Mouse (Mus musculus) induced T-regulatory cell, adult 2 months (primary cell): ENCODE measurements around the gene Timm13.

Experiments used
- DNase-seq: peaks from one replicate; pipeline ENCODE4 v3.0.0-alpha.2; 2012; ENCODE audit warnings: low read depth

Gene Timm13

GRCm38 (mm10) chr10:80900318-80901247, at the start of gene Timm13:
Gene Timm13 (minus strand): TSS chr10:80900969.
- DNase-seq: peak; percentile 99

- DNase-seq: no peak
Measured at GRCm38 (mm10) chr10:80950314-80950713, 49.5 kb upstream of the Timm13 start.

DNA sequence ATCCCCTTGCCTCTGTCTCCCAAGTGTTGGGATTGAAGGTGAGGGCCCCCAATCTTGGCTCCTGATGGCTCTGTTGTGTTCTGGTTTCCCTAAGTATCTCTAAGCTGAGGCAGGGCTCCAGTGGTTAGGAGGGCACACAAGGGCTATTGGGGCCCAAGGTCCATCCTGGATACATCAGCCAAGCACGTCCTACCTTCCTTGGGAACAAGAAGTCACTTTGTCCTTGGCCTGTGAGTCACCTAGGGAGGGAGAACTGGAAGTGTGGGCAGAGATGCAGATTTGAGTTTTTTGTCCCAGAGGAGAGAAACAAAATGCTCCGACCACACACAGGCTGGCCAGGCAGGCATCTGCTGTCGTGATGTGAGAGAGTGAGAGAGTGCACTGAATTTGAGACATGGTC, 48.3 kb upstream of the Timm13 start:
- no peak for DNase-seq

DNA sequence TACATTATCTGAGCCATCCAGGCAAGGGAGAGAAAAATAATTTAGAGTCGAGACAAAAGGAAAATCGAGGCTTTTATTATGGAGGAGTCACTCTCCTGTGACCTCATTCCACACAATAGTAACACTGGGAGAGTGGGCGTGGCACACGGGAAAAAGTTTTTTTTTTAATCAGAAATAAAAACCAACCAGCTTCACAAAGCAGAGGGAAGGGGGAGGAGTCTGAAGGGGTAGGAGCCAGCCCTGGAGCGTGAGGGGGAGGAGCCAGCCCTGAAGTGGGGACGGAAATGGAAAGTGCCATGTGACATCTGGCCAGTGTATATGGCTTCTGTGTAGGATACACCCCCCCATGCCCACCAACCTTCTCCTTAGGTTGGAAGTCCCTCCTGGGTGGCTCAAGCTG, 47.8 kb upstream of the Timm13 start:
- no peak for DNase-seq

DNA sequence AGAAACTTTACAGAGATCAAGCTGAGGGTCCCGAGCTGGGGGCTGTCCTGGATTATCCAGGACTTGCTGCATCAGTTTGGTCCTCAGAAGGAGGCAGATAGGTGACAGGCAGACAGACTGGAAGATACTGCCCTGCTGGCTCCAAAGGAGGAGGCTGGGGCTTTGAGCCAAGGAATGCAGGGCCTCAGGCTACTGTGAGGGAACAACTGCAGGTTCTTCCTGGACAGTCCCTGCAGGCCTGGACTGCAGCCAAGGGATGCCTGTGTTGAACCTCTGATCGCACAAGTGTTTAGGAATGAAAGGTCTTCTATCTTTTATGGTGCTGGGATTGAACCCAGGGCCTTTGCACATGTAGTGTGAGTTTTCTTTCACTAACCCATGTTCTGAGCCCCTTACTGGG, 47.0 kb upstream of the Timm13 start:
- no peak for DNase-seq

- DNase-seq: peak; percentile 54
Measured at GRCm38 (mm10) chr10:80946684-80947437, 46.1 kb upstream of the Timm13 start.

DNA sequence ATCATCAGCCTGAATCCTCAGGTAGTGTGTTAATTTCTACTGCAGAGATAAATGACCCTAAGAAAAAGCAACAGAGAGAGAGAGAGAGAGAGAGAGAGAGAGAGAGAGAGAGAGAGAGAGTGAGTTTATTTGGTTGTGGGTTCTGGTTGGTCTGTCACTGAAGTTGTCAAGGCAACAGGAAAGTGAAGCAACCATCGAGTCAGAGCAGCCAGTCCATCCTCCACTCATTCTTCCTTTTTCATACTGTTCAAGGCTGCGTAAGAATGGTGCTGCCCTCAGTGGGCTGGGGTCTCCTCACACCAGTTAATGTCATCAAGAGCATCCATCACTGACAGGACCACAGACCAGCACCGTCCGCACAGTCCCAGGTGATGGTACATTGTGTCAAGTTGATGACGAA, 43.5 kb upstream of the Timm13 start:
- no peak for DNase-seq

GRCm38 (mm10) chr10:80943701-80944100, 42.9 kb upstream of the Timm13 start:
- no peak for DNase-seq

DNA sequence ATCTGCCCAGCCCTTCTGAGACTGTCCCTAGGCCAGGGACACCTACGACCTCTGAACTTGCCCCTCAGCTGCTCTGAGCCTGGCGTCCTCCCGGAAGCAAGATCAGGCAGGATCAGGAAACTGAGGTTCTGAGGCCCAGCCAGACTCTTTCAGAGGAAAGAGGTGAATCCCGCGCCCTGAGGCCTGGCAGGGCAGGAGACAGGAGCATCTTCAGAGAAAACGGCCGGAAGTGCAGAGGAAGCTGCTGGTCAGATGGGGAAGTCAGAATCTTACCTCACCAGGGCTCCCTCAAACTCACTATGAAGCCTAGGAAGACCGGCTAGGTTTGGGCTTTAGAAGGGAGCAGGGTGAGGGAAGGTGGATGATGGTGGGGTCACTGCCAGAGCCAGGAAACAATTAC, 42.1 kb upstream of the Timm13 start:
- DNase-seq: no peak

- no peak for DNase-seq
Measured at GRCm38 (mm10) chr10:80940988-80941347, 40.2 kb upstream of the Timm13 start.

DNA sequence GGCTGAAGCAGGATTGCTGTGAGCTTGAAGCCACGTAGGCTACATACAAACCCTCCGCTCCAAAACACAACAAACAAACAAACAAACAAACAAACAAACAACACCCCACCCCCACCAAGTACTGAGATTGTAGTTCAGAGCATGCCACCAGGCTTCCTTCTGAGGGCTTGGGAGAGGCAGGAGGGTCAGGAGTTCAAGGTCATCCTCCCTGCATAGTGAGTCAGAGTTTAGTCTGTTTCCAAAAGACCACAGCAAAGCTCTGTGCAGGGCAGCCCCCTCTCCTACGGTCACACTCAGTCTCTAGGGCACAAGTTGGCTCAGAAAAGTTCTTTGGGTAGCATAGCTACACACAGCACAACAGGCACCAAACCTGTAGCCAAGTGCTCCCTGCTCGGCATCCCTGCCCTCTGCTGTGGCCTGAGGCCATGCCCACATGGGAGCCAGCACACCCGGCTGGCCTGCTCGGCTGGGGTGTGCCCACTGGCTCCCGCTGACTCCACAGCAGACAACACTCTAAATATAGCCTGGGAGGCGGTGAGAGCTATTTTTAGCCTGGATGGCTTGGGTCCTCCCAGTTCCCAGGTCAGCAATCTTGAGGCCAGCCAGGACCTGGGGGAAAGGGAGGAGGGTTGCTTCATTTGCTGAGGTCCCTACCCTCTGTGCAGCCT, 39.7 kb upstream of the Timm13 start:
- peak; percentile 46 for DNase-seq

DNA sequence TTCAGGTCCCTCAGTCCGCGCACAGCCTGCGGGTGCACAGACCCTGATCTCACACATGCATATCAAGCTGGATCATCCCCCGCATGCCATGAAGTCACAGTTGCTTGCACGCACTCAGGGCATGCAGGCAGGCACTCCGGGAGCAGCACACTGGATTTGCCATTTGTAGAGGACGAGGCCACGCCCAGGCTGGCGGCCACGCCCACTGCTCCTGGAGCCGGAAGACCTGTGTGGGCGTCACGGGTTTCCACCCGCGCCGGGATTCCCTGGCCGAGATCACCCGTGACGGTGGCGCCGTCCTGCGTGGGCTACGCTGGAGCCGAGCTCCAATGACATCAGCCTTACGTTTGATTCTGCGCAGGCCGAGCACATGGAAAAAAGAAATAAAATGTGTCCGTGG, 38.9 kb upstream of the Timm13 start:
- DNase-seq: peak; percentile 94

DNA sequence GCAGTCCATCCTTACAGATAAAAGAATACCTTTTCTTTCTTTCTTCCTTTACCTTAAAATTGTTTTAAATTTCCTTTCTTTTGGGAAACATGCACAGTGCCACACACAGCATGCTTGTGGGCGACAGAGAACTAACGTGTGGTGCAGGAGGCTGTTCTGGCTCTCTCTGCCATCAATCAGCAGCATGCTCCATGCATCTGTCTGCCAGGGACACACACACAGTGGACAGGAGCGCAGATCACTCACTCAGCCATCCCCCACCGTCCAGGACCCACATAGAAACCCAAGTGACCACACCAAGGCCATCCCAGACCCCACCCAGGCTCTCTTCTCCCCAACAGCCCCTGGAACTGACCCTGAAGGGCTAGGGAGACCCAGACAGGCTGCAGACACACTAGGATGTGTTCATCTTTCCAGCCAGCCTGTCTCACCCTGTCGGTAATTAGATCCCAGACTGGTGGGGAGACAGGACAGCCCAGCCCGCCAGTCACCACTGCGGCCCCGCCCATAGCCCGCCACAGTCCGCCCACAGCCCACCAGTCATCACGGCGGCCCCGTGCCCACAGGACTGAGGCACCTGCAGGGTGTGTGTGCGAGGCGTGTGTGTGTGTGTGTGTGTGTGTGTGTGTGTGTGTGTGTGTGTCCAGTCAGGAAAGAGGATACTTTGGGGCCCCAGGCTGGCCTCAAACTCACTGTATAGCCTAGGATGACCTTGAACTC, 38.2 kb upstream of the Timm13 start:
- peak; percentile 72 for DNase-seq

GRCm38 (mm10) chr10:80937646-80938045, 36.9 kb upstream of the Timm13 start:
- DNase-seq: peak; percentile 61

DNA sequence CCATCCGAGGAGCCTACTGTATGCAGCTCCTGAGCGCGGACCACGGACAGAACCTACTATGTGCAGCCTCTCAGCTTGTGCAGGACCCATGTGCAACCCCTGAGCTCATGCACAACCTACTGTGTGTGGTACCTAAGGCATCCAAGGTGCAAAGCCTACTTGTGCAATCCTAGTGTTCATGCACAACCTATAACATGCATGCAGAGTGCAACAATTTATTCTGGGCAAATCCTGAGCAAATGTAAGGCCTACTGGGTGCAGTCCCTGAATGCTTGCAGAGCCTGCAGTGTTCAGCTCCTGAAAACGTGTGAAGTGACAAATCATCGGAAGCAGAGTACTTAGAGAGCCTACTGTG, 36.0 kb upstream of the Timm13 start:
- no peak for DNase-seq

DNA sequence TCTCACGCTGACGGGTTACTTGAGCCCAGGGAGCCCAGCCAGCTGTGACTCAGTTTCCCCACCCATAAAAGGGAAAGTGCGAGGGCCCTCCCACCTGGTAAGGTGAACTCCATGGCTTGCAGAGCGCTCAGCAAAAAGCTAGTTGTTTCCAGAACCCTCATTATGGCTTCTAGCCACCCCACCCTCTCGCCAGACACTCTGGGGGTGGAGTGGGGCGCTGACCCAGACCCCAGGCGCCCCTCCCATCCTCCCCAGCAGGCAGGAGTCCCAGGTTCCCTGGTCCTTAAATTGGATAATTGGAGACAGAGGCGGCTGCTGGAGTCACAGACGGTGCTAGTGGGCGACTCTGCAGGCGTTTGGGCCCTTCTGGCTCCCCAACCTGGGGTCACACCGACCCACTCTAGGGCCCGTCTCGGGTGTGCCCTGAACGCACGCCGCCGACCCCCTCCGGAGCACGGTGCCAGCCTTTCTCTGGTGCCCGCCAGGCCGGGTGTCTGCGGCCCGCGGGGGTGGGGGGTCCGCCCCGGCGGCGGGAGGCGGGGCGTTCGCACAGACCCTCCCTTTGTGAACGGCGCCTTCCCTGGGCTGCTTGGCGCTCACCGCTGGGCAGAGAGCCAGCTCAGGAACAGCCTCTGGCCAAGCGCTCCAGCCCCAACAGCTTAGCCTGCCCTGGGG, 35.5 kb upstream of the Timm13 start:
- DNase-seq: peak; percentile 49

DNA sequence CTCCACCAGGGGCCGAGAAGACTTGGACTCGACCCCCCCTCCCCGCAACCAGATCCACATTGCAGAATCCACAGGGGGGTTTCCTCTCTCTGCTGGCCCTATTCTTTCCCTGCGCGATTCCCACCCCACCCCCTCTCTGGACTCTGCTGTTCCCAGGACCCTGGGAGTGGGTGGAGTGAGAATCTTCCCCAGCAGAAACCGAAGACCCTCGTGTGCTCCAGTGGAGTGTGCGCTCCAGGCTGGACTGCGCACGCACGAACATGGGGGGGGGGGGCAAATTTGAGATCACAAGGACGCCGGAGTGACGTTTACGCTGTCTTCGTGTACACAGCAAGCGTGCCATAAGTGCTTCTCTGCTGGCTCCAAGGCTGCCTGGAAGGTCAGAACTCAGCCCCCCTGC, 34.9 kb upstream of the Timm13 start:
- no peak for DNase-seq

DNA sequence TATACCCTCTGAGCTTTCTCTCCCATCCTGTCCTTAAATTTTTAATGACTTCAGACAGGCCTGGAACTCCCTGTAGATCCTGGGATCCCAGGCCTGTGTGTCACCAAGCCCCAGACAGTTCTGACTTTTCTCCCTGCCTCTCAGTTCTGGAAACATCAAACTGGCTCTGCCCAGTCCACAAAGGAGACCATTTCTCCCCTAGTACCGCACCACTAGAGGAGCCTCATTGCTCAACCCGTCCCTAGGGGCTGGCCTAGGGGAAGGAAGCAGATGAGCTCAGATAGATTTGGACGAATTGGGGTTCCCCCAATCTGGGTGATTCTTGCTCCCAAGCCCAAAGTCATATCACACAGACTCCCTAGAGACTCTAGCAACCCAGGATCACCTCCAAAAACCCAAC, 34.5 kb upstream of the Timm13 start:
- peak; percentile 57 for DNase-seq

DNA sequence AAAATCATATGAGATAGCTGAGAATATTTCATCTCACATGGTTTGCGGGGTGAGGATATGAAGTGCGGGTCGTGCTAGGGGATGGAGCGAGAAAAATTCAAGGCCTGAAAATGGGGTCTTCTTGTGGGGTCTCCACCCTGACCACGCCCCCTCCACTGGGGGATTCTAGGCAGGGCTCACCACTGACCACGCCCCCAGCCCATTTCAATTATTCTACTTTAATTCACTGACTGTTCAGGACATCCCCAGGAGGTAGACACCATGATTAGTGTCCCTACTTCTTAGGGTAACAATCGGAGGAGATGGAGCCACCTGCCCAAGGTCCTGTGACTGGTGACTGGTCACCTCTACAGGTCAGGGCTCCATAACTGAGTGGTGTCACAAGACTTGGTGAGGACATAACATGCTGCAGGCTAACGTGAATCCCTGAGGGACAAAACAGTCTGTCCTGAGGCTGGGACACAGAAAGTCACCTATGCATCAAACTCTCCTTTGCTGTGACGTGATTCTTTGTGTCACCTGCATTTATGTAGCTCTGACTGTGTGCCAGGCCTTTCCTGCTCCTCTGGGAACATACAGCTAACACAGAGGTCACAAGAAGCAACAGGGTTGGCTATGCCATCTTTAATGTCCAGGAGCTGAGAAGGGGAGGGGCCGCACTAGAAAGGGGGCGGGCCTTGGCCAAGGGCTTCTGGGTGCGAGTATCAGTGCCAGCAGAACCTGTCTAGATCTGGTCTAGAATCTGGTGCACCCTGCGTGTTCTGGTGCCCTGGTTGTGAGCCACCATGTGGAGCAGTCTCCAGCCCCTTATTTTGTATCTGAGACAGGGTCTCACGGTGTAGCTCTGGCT, 33.6 kb upstream of the Timm13 start:
- DNase-seq: peak; percentile 44

GRCm38 (mm10) chr10:80933421-80933979, 32.7 kb upstream of the Timm13 start:
- DNase-seq: peak; percentile 70
